Mouse (Mus musculus) layer of hippocampus, postnatal 10 days (tissue): Measurements from ENCODE around the gene Zfp667. TPM values are rescaled to one million over a fixed set of nuclear protein-coding genes. Genes with fewer than 3 reads are reported as not detected.
"Not testable (repeated sequence)": the region's sequence is repeated elsewhere in the genome, so short reads cannot be mapped to it uniquely, and the experiment has no call there.

ENCODE experiments used
- DNase-seq, 2 experiments: peaks; one replicate each; pipeline ENCODE4 v3.0.0; 2021; ENCODE audit warnings: low spot score in 2 of 2
- total RNA-seq, 2 experiments: library from RNA; stranded (reverse); gene quantifications; 2 replicates each; pipeline ENCODE4 v1.2.3; 2021

The Zfp667 gene
- total RNA-seq, 2 experiments from 2014 or later = 14.5 to 17.2 TPM

GRCm38 (mm10) chr7:6300796-6301195, 14.4 kb downstream of the Zfp667 start:
- DNase-seq = not testable (repeated sequence)

- DNase-seq = peak; percentile 51 to 53
Observed at GRCm38 (mm10) chr7:6330458-6331232, 44.3 kb downstream of the Zfp667 start.

DNA sequence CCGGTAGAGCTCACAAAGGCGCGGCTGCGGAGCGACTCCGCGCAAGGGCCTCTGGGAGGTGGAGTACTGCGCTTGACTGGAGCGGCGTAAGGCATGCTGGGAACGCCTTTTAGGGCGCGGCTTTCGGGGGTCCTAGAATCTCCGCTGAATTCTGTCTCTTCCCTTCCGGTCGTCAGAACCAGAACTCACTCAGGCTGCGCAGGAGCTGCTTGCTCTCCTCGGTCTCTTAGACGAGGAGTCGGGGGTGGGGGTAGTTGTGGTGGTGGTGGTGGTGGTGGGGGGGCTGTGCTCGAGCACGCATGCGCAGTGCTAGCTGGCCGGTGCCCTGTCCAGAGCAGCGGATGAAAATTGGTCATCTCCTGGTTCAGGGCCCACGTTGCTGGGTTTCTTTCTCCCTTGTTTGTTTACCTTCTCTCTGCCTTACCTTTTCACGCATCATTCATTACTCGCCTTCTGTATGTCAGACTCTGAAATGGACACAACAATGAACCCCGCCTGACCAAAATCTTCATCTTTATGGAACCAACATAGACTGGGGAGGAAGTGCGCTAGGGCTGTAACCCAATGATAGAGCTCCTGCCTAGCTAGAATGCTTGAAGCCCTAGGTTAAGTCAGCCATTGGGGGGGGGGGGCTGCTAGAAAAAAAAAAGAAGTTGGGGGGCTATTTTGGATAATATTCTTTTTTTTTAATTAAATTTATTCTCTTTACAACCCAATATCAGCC, 45.0 kb downstream of the Zfp667 start, which contains the start of gene Zfp583:
Gene Zfp583, minus strand, starts transcription at position 53 of the 724 bp plus-strand sequence.
- peak; percentile 86 to 87 for DNase-seq

GRCm38 (mm10) chr7:6339865-6340264, 53.5 kb downstream of the Zfp667 start:
- DNase-seq = no peak

- DNase-seq = peak; percentile 74 to 80
Observed at GRCm38 (mm10) chr7:6343501-6344071, 57.2 kb downstream of the Zfp667 start, which contains the start of gene Gm3854. Gene Gm3854, plus strand, starts transcription at chr7:6343759.

DNA sequence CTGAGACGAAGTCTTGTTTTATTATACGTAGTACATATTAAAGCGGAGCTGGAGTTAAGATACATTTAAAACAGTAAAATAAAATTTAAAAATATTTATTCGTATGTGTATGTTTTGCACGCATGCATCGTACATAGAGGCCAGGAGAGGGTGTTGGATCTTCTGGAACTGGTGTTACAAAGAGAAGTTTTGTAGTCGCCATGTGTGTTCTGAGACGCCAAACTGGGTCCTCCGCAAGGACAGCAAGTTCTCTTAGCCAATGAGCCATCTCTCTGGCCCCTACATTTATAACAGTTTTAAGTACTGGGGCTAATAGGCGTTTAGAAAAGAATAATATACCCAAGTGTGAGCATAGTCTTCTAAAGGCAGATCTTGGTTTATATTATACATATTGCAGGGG, 57.7 kb downstream of the Zfp667 start:
- no peak for DNase-seq

Other genes starting within 250 kb of the Zfp667 start
- gene Nlrp4c, start 241.4 kb upstream of the Zfp667 start, total RNA-seq = not detected
- gene Zfp787, start 130.6 kb upstream of the Zfp667 start, total RNA-seq = 10 to 100 TPM; 27.1 to 32.7 TPM
- 10 to 100 TPM; 55.9 to 65.8 TPM for gene Zfp444, start 114.4 kb upstream of the Zfp667 start, total RNA-seq
- not detected for gene Galp, start 89.5 kb upstream of the Zfp667 start, total RNA-seq
- not detected for gene Zscan5b, start 64.3 kb upstream of the Zfp667 start, total RNA-seq
- not detected for gene Epp13, start 33.9 kb upstream of the Zfp667 start, total RNA-seq
- gene Zfp583, start 44.7 kb downstream of the Zfp667 start, total RNA-seq = 10 to 100 TPM; 17.6 to 17.8 TPM
- gene Gm3854, start 57.2 kb downstream of the Zfp667 start, total RNA-seq = 1 to 10 TPM; 5.6 to 6.8 TPM
- 1 to 10 TPM; 5.2 to 5.8 TPM for gene Zfp78, start 76.7 kb downstream of the Zfp667 start, total RNA-seq
- 10 to 100 TPM in 1 of 2 experiments, 1 to 10 TPM in 1; 8.6 to 10.3 TPM for gene Zfp28, start 96.7 kb downstream of the Zfp667 start, total RNA-seq
- gene Smim17, start 112.1 kb downstream of the Zfp667 start, total RNA-seq = 10 to 100 TPM; 18.5 to 19.0 TPM
- gene Gm20715, start 123.7 kb downstream of the Zfp667 start, total RNA-seq = under 1 TPM; 0.09 to 0.14 TPM
- 1 to 10 TPM; 1.1 to 1.4 TPM for gene Olfr1344, start 152.1 kb downstream of the Zfp667 start, total RNA-seq
- under 1 TPM in 1 of 2 experiments, not detected in 1; 0.04 TPM for gene Olfr1336, start 169.6 kb downstream of the Zfp667 start, total RNA-seq
- not detected for gene Olfr1346, start 180.5 kb downstream of the Zfp667 start, total RNA-seq
- gene Olfr5, start 200.4 kb downstream of the Zfp667 start, total RNA-seq = not detected
- not detected for gene Olfr1347, start 213.2 kb downstream of the Zfp667 start, total RNA-seq
- gene Olfr1348, start 222.2 kb downstream of the Zfp667 start, total RNA-seq = not detected
- under 1 TPM in 1 of 2 experiments, not detected in 1; 0.22 TPM for gene Olfr1349, start 236.4 kb downstream of the Zfp667 start, total RNA-seq